ENCODE assay signal across 8 mouse cellular contexts in genomic region chr9:31086085-31086753, GRCm38 (mm10). TPM values are rescaled to one million over a fixed set of nuclear protein-coding genes. Genes with fewer than 3 reads are reported as not detected.
A peak's percentile ranks its signal among the peaks of the same experiment; 100 is the strongest.
DNase-seq lines count a peak whose midpoint lies in the region; ATAC-seq and TF ChIP-seq lines count a peak whose summit lies in the region.

No protein-coding gene starts in this region.

- no peak for ATAC-seq in heart, embryonic 12.5 days (ENCODE audit: insufficient number of reproducible peaks, low FRiP score)
- ATAC-seq in kidney, embryonic 15.5 days (replicated peaks; ENCODE audit: low FRiP score) = 0 out of 2 replicates have a peak, but pooled peaks have one; percentile 16

- no peak overlapping the region for H3K9ac ChIP-seq in heart, embryonic 12.5 days
- no peak overlapping the region for H3K9ac ChIP-seq in kidney, embryonic 15.5 days
- H3K9ac ChIP-seq in liver, adult 2 months (ENCODE audit: low read depth, low read length) = no peak overlapping the region

- no peak overlapping the region for H3K27ac ChIP-seq in heart, embryonic 12.5 days (ENCODE audit: poor library complexity, severe bottlenecking)
- H3K27ac ChIP-seq in kidney, embryonic 15.5 days = no peak overlapping the region
- H3K27ac ChIP-seq in liver, adult 2 months (replicated peaks; ENCODE audit: insufficient read depth, low read depth, low read length) = no peak overlapping the region
- no peak overlapping the region for H3K27ac ChIP-seq in olfactory bulb, adult 2 months (ENCODE audit: insufficient read depth, low read depth, low read length)

- H3K79me2 ChIP-seq in liver, adult 2 months (ENCODE audit: control insufficient read depth, insufficient read depth, low read length) = no peaks in the 10 kb centered on the region

- H3K27me3 ChIP-seq in heart, embryonic 12.5 days (replicated peaks) = peaks cover 43% of the 10 kb centered on the region
- H3K27me3 ChIP-seq in kidney, embryonic 15.5 days = peaks cover 9% of the 10 kb centered on the region
- no peaks in the 10 kb centered on the region for H3K27me3 ChIP-seq in liver, adult 2 months (ENCODE audit: control insufficient read depth, insufficient read depth, low read length)

- H3K9me3 ChIP-seq in heart, embryonic 12.5 days (replicated peaks) = no peaks in the 10 kb centered on the region
- no peaks in the 10 kb centered on the region for H3K9me3 ChIP-seq in kidney, embryonic 15.5 days (replicated peaks)

- TF ChIP-seq POLR2A in liver, adult 2 months (IDR thresholded peaks at IDR 0.05; ENCODE audit: extremely low read depth, insufficient read depth, low read length) = no peak
- TF ChIP-seq POLR2A in olfactory bulb, adult 2 months (IDR thresholded peaks at IDR 0.05; ENCODE audit: insufficient read depth, low read depth, low read length) = no peak

- H3K4me3 ChIP-seq in heart, embryonic 12.5 days = no peak overlapping the region
- no peak overlapping the region for H3K4me3 ChIP-seq in kidney, embryonic 15.5 days (replicated peaks)
- H3K4me3 ChIP-seq in liver, adult 2 months (ENCODE audit: insufficient read depth, low read depth, low read length) = no peak overlapping the region
- H3K4me3 ChIP-seq in olfactory bulb, adult 2 months (ENCODE audit: insufficient read depth, low read depth, low read length) = no peak overlapping the region

- TF ChIP-seq CTCF in liver, adult 2 months (IDR thresholded peaks at IDR 0.05; ENCODE audit: low read depth, low read length) = peak; percentile 60
- peak; percentile 42; the same call in 1 of the 2 replicates for TF ChIP-seq CTCF in olfactory bulb, adult 2 months (IDR thresholded peaks at IDR 0.05; ENCODE audit: insufficient read depth, low read depth, low read length)

- H3K36me3 ChIP-seq in heart, embryonic 12.5 days = no peaks in the 10 kb centered on the region
- H3K36me3 ChIP-seq in kidney, embryonic 15.5 days = no peaks in the 10 kb centered on the region
- no peaks in the 10 kb centered on the region for H3K36me3 ChIP-seq in liver, adult 2 months (ENCODE audit: control insufficient read depth, insufficient read depth, low read length)

- H3K4me1 ChIP-seq in heart, embryonic 12.5 days (replicated peaks) = peaks cover 7% of the 10 kb centered on the region; the same call in 1 of the 2 replicates
- H3K4me1 ChIP-seq in kidney, embryonic 15.5 days = peaks cover 4% of the 10 kb centered on the region
- H3K4me1 ChIP-seq in liver, adult 2 months (ENCODE audit: control insufficient read depth, insufficient read depth, low read length) = no peaks in the 10 kb centered on the region
- peaks cover 2% of the 10 kb centered on the region; the same call in 1 of the 2 replicates for H3K4me1 ChIP-seq in olfactory bulb, adult 2 months (ENCODE audit: control insufficient read depth, insufficient read depth, low read length)

- peak; percentile 61 for DNase-seq in A20 (ENCODE audit: low read depth, low spot score)
- peak; percentile 42 for DNase-seq in WW6 (ENCODE audit: low read depth, low spot score)
- peak; percentile 62 for DNase-seq in embryo, embryonic 11.5 days (ENCODE audit: low read depth, low spot score)
- peak; percentile 17 for DNase-seq in liver, adult 2 months (ENCODE audit: extremely low read depth, low read depth, low spot score)
- peak; percentile 50 to 62 for DNase-seq in thymus, postnatal 36 days

- peak overlapping the region; percentile 5; the same call in 1 of the 2 replicates for H3K4me2 ChIP-seq in heart, embryonic 12.5 days
- H3K4me2 ChIP-seq in kidney, embryonic 15.5 days = no peak overlapping the region

- 11% methylated on average over 10 of the region's 10 CpGs for WGBS in heart, embryonic 12.5 days
- 17% methylated on average over 10 of the region's 10 CpGs for WGBS in kidney, embryonic 15.5 days
- WGBS in liver, adult 2 months = 28% methylated on average over 10 of the region's 10 CpGs
- 22% methylated on average over 10 of the region's 10 CpGs for WGBS in olfactory bulb, adult 2 months

RNA-seq across cellular contexts. Expression of gene St14, which starts 45.4 kb away (rescaled TPM):
- 1.3 and 1.5 TPM in 2 replicates for polyA plus RNA-seq in heart, embryonic 12.5 days (2016; fragmentation: Nextera tagmentation; extraction: Ambion mirVana)
- 32.0 and 32.5 TPM in 2 replicates for polyA plus RNA-seq in kidney, embryonic 15.5 days (2015; fragmentation: Nextera tagmentation; extraction: Ambion mirVana)
- total RNA-seq in liver, adult 2 months (2014; rRNA removed) = 0.27 and 0.46 TPM in 2 replicates
- polyA plus RNA-seq in liver, adult 2 months (2012; rRNA removed) = 0.31 and 0.37 TPM in 2 replicates
- not detected in 2 replicates for polyA plus RNA-seq in olfactory bulb, adult 2 months (2012; ENCODE audit: insufficient read depth, insufficient read length, low replicate concordance, missing spikeins)

RNA-seq across cellular contexts. Expression of gene Zbtb44, which starts 55.8 kb away (rescaled TPM):
- polyA plus RNA-seq in heart, embryonic 12.5 days (2016; fragmentation: Nextera tagmentation; extraction: Ambion mirVana) = 7.6 and 9.1 TPM in 2 replicates
- polyA plus RNA-seq in kidney, embryonic 15.5 days (2015; fragmentation: Nextera tagmentation; extraction: Ambion mirVana) = 7.5 and 7.6 TPM in 2 replicates
- 31.0 and 37.8 TPM in 2 replicates for total RNA-seq in liver, adult 2 months (2014; rRNA removed)
- 4.5 and 5.4 TPM in 2 replicates for polyA plus RNA-seq in liver, adult 2 months (2012; rRNA removed)
- not detected in 2 replicates for polyA plus RNA-seq in olfactory bulb, adult 2 months (2012; ENCODE audit: insufficient read depth, insufficient read length, low replicate concordance, missing spikeins)

Comparison
In these comparisons a context has a peak if more than half of its experiments do, and no peak if none do; other contexts are left out.
1. RNA of gene St14, which starts 45.4 kb away (polyA plus RNA-seq): 32.0 to 32.5 TPM in kidney, embryonic 15.5 days; 1.3 to 1.5 TPM in heart, embryonic 12.5 days, 0.31 to 0.37 TPM in liver, adult 2 months and not detected in olfactory bulb, adult 2 months; every median in the first group is over 10 times any median in the second.
2. Peak in every context shown above with its lines, with median percentiles within 50 percentile points of each other: DNase-seq.